Mouse (Mus musculus) gastrocnemius, postnatal 36 days (tissue): ENCODE results near the gene Fcgr4. TPM values are rescaled to one million over a fixed set of nuclear protein-coding genes. Genes with fewer than 3 reads are reported as not detected.
"Not testable (repeated sequence)": the region's sequence is repeated elsewhere in the genome, so short reads cannot be mapped to it uniquely, and the experiment has no call there.

Experiments used
- DNase-seq, 2 experiments: peaks; one replicate each; pipeline ENCODE4 v3.0.0; 2022
- intact Hi-C: fragments of 180-260 bp; cut with DNase I; formaldehyde crosslinking; loops from one replicate; pipeline ENCODE4 v1.15.1; 2025
- total RNA-seq, 2 experiments: library from RNA; stranded (reverse); gene quantifications; 2 replicates each; pipeline ENCODE4 v1.2.3; 2021

The Fcgr4 gene
- total RNA-seq, 2 experiments from 2014 or later, result not detected

- DNase-seq, result no peak
- intact Hi-C loops, result no loop called here
Observed at GRCm38 (mm10) chr1:171045079-171045465, 26.4 kb downstream of the Fcgr4 start.

GRCm38 (mm10) chr1:171046501-171046900 is 27.8 kb downstream of the Fcgr4 start:
- intact Hi-C loops, result no loop called here
- DNase-seq, result no peak

- intact Hi-C loops, result no loop called here
- DNase-seq, result no peak
Observed at GRCm38 (mm10) chr1:171049263-171049662, 30.5 kb downstream of the Fcgr4 start.

GRCm38 (mm10) chr1:171050774-171051173 is 32.1 kb downstream of the Fcgr4 start:
- intact Hi-C loops, result no loop called here
- DNase-seq, result no peak

- DNase-seq, result no peak
- intact Hi-C loops, result no loop called here
Observed at GRCm38 (mm10) chr1:171053305-171053704, 34.6 kb downstream of the Fcgr4 start.

GRCm38 (mm10) chr1:171057253-171057652 is 38.5 kb downstream of the Fcgr4 start:
- DNase-seq, result no peak
- intact Hi-C loops, result no loop called here

- intact Hi-C loops, result no loop called here
- DNase-seq, result no peak
Observed at GRCm38 (mm10) chr1:171059203-171059602, 40.5 kb downstream of the Fcgr4 start.

- intact Hi-C loops, result no loop called here
- DNase-seq, result no peak
Observed at GRCm38 (mm10) chr1:171060392-171060791, 41.7 kb downstream of the Fcgr4 start.

- intact Hi-C loops, result no loop called here
- DNase-seq, result no peak
Observed at GRCm38 (mm10) chr1:171061566-171061965, 42.8 kb downstream of the Fcgr4 start.

GRCm38 (mm10) chr1:171063569-171064490 is 45.1 kb downstream of the Fcgr4 start:
- peak; percentile 22 to 59 for DNase-seq
- intact Hi-C loops, result not testable (repeated sequence)

GRCm38 (mm10) chr1:171064491-171065242 is 45.9 kb downstream of the Fcgr4 start, which contains the start of gene Fcgr3:
Gene Fcgr3 (minus strand): TSS chr1:171064935.
- DNase-seq, result peak; percentile 61 to 88
- intact Hi-C loops, result not testable (repeated sequence)

- DNase-seq, result peak; percentile 29 to 43
- intact Hi-C loops, result not testable (repeated sequence)
Observed at GRCm38 (mm10) chr1:171065243-171065587, 46.5 kb downstream of the Fcgr4 start.

GRCm38 (mm10) chr1:171065768-171066167 is 47.0 kb downstream of the Fcgr4 start:
- intact Hi-C loops, result not testable (repeated sequence)

GRCm38 (mm10) chr1:171066583-171066982 is 47.9 kb downstream of the Fcgr4 start:
- intact Hi-C loops, DNase-seq: not testable (repeated sequence)

More at GRCm38 (mm10) chr1:171065768-171066167, 47.0 kb downstream of the Fcgr4 start:
- DNase-seq, result peak in 1 of 2 experiments; percentile 44

- intact Hi-C loops, DNase-seq: not testable (repeated sequence)
Observed at GRCm38 (mm10) chr1:171067928-171068327, 49.2 kb downstream of the Fcgr4 start.

- intact Hi-C loops, DNase-seq: not testable (repeated sequence)
Observed at GRCm38 (mm10) chr1:171069508-171069907, 50.8 kb downstream of the Fcgr4 start.

- intact Hi-C loops, DNase-seq: not testable (repeated sequence)
Observed at GRCm38 (mm10) chr1:171070879-171071278, 52.2 kb downstream of the Fcgr4 start.

GRCm38 (mm10) chr1:171071726-171072125 is 53.0 kb downstream of the Fcgr4 start:
- DNase-seq, intact Hi-C loops: not testable (repeated sequence)

GRCm38 (mm10) chr1:171072217-171072616 is 53.5 kb downstream of the Fcgr4 start:
- DNase-seq, intact Hi-C loops: not testable (repeated sequence)

GRCm38 (mm10) chr1:171074283-171074682 is 55.6 kb downstream of the Fcgr4 start:
- intact Hi-C loops, DNase-seq: not testable (repeated sequence)

GRCm38 (mm10) chr1:171076176-171076575 is 57.5 kb downstream of the Fcgr4 start:
- DNase-seq, intact Hi-C loops: not testable (repeated sequence)
